Mouse (Mus musculus): ENCODE data around the gene 4833439L19Rik. TPM values are rescaled to one million over a fixed set of nuclear protein-coding genes. Genes with fewer than 3 reads are reported as not detected.

The 4833439L19Rik gene
- total RNA-seq, 2 experiments from 2014 or later, result 203 to 215 TPM

DNA sequence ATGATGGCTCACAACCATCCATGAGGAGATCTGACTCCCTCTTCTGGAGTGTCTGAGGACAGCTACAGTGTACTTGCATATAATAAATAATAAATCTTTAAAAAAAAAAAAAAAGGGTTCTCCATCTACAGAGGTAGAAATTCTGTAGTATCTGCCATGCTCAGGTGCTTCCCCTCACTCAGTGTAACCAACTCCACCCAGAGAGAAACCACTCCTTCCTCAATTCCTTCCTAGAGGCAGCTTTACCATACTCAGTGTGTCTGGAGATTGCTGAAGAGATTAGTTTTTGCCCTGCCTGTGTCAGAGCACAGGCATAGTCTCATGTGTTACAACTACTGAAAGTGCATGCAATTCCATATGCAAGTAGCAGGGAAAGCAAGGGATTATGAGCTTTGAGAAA, 33.1 kb downstream of the 4833439L19Rik start:
- no peak for DNase-seq (ENCODE audit: low spot score)

DNA sequence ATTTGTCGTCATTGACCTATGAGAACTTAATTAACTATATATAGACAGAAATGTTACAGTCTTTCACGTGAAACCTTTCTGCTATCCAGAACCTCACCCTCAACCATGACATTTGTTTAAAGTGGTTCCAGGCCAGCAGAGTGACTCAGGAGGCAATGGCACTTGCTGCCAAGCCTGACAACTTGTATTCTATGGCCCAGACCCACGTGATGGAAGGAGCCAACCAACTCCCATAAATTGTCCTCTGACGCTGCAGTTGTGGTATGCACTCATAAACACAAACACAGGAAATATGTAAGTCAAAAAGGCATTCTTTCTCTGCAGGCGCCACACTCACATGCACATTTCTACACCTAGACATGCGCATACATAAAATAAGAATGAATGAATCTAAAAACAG, 38.1 kb downstream of the 4833439L19Rik start:
- DNase-seq (ENCODE audit: low spot score), result no peak

DNA sequence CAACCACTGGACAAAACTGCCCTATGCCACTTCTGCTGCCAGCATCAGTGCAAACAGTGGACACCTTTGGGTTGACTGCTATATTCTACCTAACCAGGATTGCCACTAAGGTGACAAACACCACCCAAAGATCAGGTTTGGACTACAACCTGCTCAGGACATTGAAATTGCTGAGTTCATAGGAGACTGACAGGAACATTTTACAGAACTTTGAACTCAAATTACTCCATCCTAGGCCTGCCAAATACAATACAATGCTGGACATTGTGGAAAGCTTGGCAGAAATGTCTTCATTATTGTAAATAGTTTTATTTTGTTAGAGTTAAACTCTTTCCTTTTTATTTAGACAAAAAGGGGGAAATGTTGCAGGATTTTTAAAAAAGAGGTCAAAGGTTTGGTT, 44.1 kb downstream of the 4833439L19Rik start:
- DNase-seq (ENCODE audit: low spot score), result no peak

GRCm38 (mm10) chr13:54520221-54520620, 45.0 kb downstream of the 4833439L19Rik start:
- peak; percentile 2 for DNase-seq (ENCODE audit: low spot score)

GRCm38 (mm10) chr13:54505920-54506319, 59.3 kb downstream of the 4833439L19Rik start:
- DNase-seq (ENCODE audit: low spot score), result no peak

- no peak for DNase-seq (ENCODE audit: low spot score)
Measured at GRCm38 (mm10) chr13:54504611-54505260, 60.5 kb downstream of the 4833439L19Rik start.

- DNase-seq (ENCODE audit: low spot score), result peak; percentile 62
Measured at GRCm38 (mm10) chr13:54503604-54504521, 61.4 kb downstream of the 4833439L19Rik start, which contains the start of gene Simc1. Simc1 (plus strand) TSS chr13:54503779.

- DNase-seq (ENCODE audit: low spot score), result no peak
Measured at GRCm38 (mm10) chr13:54503278-54503603, 62.0 kb downstream of the 4833439L19Rik start.

DNA sequence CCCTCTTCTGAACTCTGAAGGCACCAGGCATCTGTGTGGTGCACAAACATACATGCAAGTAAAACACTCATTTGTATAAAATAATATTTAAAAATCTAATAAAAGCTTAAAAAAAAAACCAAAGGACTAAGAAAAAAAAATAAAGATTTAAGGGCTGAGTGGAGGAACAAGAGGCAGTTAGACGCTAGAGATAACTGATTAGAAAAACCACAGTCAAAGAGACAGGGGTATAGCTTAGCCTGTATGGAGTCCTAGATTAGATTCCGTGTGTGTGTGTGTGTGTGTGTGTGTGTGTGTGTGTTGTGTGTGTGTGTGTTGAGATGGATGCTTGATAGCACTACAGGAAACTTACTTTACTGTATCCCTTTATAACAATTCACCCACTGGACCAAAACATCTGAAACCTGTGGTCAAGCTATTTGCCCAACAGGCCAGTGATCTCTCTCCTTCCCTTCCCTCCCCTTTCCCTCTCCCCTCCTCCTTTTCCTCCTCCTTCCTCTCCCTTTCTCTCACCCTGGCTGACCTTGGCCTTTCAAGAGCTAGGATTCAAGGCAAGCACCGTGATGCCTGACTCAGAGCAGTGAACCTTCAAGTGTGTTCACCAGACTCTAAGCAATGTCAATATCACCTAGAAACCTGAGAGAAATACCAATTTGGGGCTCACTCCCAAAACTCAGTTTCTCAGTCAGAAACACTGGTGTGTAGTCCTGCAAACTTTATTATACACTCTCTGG, 63.1 kb downstream of the 4833439L19Rik start:
- DNase-seq (ENCODE audit: low spot score), result no peak

DNA sequence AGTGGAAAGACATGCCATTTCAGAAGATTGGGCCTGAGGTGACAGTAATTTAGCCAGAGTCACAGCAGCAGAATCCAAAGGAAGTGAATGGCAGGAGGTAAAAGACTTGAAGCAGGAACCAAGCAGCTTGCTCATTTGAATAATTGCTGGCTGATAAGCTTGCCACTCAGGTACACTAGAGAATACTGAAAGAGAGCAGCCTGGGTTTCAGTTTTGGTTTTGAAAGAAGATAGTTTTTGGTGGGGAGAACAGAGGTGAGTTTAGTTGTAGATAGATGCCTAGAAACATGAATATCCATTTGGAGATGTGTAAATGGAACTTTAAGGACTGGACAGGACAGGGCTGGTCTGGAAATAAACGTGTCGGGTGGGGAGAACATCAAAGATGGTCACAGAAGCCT, 63.9 kb downstream of the 4833439L19Rik start:
- DNase-seq (ENCODE audit: low spot score), result no peak

Small RNA genes lying within 50 kb of the gene (microRNA-seq; reads per million reads assigned to microRNA genes)
- gene Gm24195, result not detected

Other genes with a start within 250 kb of the 4833439L19Rik start
- under 1 TPM; 0.41 to 0.88 TPM for gene Cplx2, start 194.1 kb downstream of the 4833439L19Rik start, total RNA-seq (2021)
- gene Thoc3, start 96.6 kb downstream of the 4833439L19Rik start, total RNA-seq (2021), result 10 to 100 TPM; 12.8 to 13.5 TPM
- 1 to 10 TPM; 2.2 to 2.9 TPM for gene Simc1, start 61.7 kb downstream of the 4833439L19Rik start, total RNA-seq (2021)
- gene Arl10, start 9.6 kb upstream of the 4833439L19Rik start, total RNA-seq (2021), result 1 to 10 TPM; 2.6 TPM
- 10 to 100 TPM; 16.3 to 19.7 TPM for gene Nop16, start 24.7 kb upstream of the 4833439L19Rik start, total RNA-seq (2021)
- 100 to 1,000 TPM; 151 to 154 TPM for gene Higd2a, start 24.8 kb upstream of the 4833439L19Rik start, total RNA-seq (2021)
- gene Cltb, start 45.9 kb upstream of the 4833439L19Rik start, total RNA-seq (2021), result 100 to 1,000 TPM; 157 to 180 TPM
- 10 to 100 TPM; 12.0 to 16.4 TPM for gene Faf2, start 56.3 kb upstream of the 4833439L19Rik start, total RNA-seq (2021)
- gene Rnf44, start 128.5 kb upstream of the 4833439L19Rik start, total RNA-seq (2021), result 10 to 100 TPM; 23.8 to 29.2 TPM
- gene Cdhr2, start 136.0 kb upstream of the 4833439L19Rik start, total RNA-seq (2021), result not detected
- gene Gprin1, start 184.4 kb upstream of the 4833439L19Rik start, total RNA-seq (2021), result not detected
- gene Sncb, start 201.2 kb upstream of the 4833439L19Rik start, total RNA-seq (2021), result not detected
- not detected for gene Eif4e1b, start 218.6 kb upstream of the 4833439L19Rik start, total RNA-seq (2021)
- gene Tspan17, start 223.9 kb upstream of the 4833439L19Rik start, total RNA-seq (2021), result 10 to 100 TPM; 19.1 to 23.1 TPM